Mouse (Mus musculus): ENCODE measurements around the gene Eml4. TPM values are rescaled to one million over a fixed set of nuclear protein-coding genes. Genes with fewer than 3 reads are reported as not detected.

Gene Eml4
- total and polyA plus RNA-seq, 3 experiments = 38.2 to 75.6 (median 60.1) TPM

GRCm38 (mm10) chr17:83394013-83394412 is 43.3 kb downstream of the Eml4 start:
- DNase-seq (ENCODE audit: extremely low read depth) = no peak
- no peak overlapping the region for H3K9ac ChIP-seq (ENCODE audit: insufficient read depth, low read depth)

GRCm38 (mm10) chr17:83397571-83398100 is 46.9 kb downstream of the Eml4 start:
- Histone ChIP-seq H3K36me3 (replicated peaks in 1 of 2; ENCODE audit: control insufficient read depth in 1 of 2, insufficient read depth in 1 of 2, low read length in 1 of 2) (peaks cover 2 to 9% of the 10 kb centered on the region in 2 experiments), H3K9me3 (replicated peaks; ENCODE audit: low read length) (no peaks in the 10 kb centered on the region), H3K4me1 (ENCODE audit: control insufficient read depth in 1 of 2, insufficient read depth in 2 of 2) (peaks cover 9 to 72% of the 10 kb centered on the region in 2 experiments), H3K79me2 (replicated peaks; ENCODE audit: control insufficient read depth, extremely low read depth, insufficient read depth, poor library complexity, severe bottlenecking) (no peaks in the 10 kb centered on the region; the same call in none of the 2 replicates), H3K27ac (ENCODE audit: insufficient read depth, low read depth) (peak overlapping the region; percentile 97), H3K4me2 (ENCODE audit: insufficient read depth, low read depth, poor library complexity, severe bottlenecking) (peak overlapping the region; percentile 78), H3K9ac (ENCODE audit: insufficient read depth, low read depth) (peak overlapping the region; percentile 85), H3K4me3 (replicated peaks in 1 of 3; ENCODE audit: low read depth in 2 of 3, low read length in 2 of 3, poor library complexity in 1 of 3) (peak overlapping the region; percentile 13 to 22 (median 13)), H3K27me3 (replicated peaks) (no peaks in the 10 kb centered on the region)
- in situ Hi-C loops (cut with MboI; ENCODE audit: low pct_ligation_motif_present, low pct_unique_long_range_greater_than_20kb, low sequenced_read_pairs) (no loop called here), dilution Hi-C loops (cut with MboI; ENCODE audit: extremely low pct_ligation_motif_present, extremely low pct_unique_long_range_greater_than_20kb, low sequenced_read_pairs) (no loop called here)
- no peak for TF ChIP-seq E2F4 (IDR thresholded peaks at IDR 0.05; ENCODE audit: insufficient replicate concordance, low read depth, low read length)
- TF ChIP-seq ELF1 (IDR thresholded peaks at IDR 0.05; ENCODE audit: low read depth, low read length) = peak; percentile 71
- TF ChIP-seq HCFC1 (IDR thresholded peaks at IDR 0.05; ENCODE audit: low read depth, low read length) = peak; percentile 46
- no peak for TF ChIP-seq UBTF (IDR thresholded peaks at IDR 0.05; ENCODE audit: low read depth, low read length)
- peak; percentile 72; the same call in 1 of the 2 replicates for TF ChIP-seq MAX (IDR thresholded peaks at IDR 0.05; ENCODE audit: low read length)
- no peak for TF ChIP-seq JUND (conservative IDR thresholded peaks at IDR 0.05; ENCODE audit: low read depth, low read length)
- no peak for TF ChIP-seq JUN (IDR thresholded peaks at IDR 0.05; ENCODE audit: insufficient read depth, low read depth, low read length)
- TF ChIP-seq USF2 (conservative IDR thresholded peaks at IDR 0.05; ENCODE audit: low read depth, low read length) = no peak
- TF ChIP-seq CHD1 (IDR thresholded peaks at IDR 0.05; ENCODE audit: low read depth, low read length) = 0 out of 2 replicates have a peak, but pooled peaks have one; percentile 81
- peak; percentile 55 for TF ChIP-seq ETS1 (conservative IDR thresholded peaks at IDR 0.05; ENCODE audit: low read depth, low read length)
- no peak for TF ChIP-seq ZKSCAN1 (IDR thresholded peaks at IDR 0.05; ENCODE audit: borderline replicate concordance, low read depth, low read length)
- no peak for TF ChIP-seq PAX5 (IDR thresholded peaks at IDR 0.05; ENCODE audit: low read length)
- no peak for TF ChIP-seq CTCF (conservative IDR thresholded peaks at IDR 0.05 in 1 of 2, IDR thresholded peaks at IDR 0.05 in 1 of 2; ENCODE audit: low read depth in 2 of 2, low read length in 2 of 2)
- TF ChIP-seq POLR2A (IDR thresholded peaks at IDR 0.05; ENCODE audit: low read depth, low read length) = peak; percentile 51; the same call in 1 of the 2 replicates
- 0 out of 2 replicates have a peak, but pooled peaks have one; percentile 24 for TF ChIP-seq TBP (conservative IDR thresholded peaks at IDR 0.05; ENCODE audit: low read depth, low read length)
- TF ChIP-seq ZNF384 (IDR thresholded peaks at IDR 0.05; ENCODE audit: low read depth, low read length) = no peak
- peak; percentile 53; the same call in 1 of the 2 replicates for TF ChIP-seq TCF12 (IDR thresholded peaks at IDR 0.05; ENCODE audit: low read depth, low read length)
- 0 out of 2 replicates have a peak, but pooled peaks have one; percentile 15 for TF ChIP-seq BHLHE40 (IDR thresholded peaks at IDR 0.05; ENCODE audit: low read depth, low read length)
- peak; percentile 23; the same call in 1 of the 2 replicates for TF ChIP-seq CHD2 (IDR thresholded peaks at IDR 0.05; ENCODE audit: low read length)
- no peak for TF ChIP-seq RCOR1 (conservative IDR thresholded peaks at IDR 0.05; ENCODE audit: low read depth, low read length)
- no peak for TF ChIP-seq USF1 (IDR thresholded peaks at IDR 0.05; ENCODE audit: low read depth, low read length)
- TF ChIP-seq SIN3A (IDR thresholded peaks at IDR 0.05; ENCODE audit: low read length) = peak; percentile 85
- no peak; the same call in 1 of the 2 replicates for TF ChIP-seq MYC (IDR thresholded peaks at IDR 0.05; ENCODE audit: low read depth, low read length)
- TF ChIP-seq MEF2A (IDR thresholded peaks at IDR 0.05; ENCODE audit: borderline replicate concordance, low read depth, low read length) = peak; percentile 36; the same call in 1 of the 2 replicates
- no peak for TF ChIP-seq IRF4 (IDR thresholded peaks at IDR 0.05; ENCODE audit: low read depth, low read length)
- TF ChIP-seq MAFK (IDR thresholded peaks at IDR 0.05; ENCODE audit: insufficient replicate concordance, low read length) = no peak
- no peak for TF ChIP-seq GABPA (IDR thresholded peaks at IDR 0.05; ENCODE audit: insufficient replicate concordance, low read depth, low read length)
- no peak for TF ChIP-seq NELFE (IDR thresholded peaks at IDR 0.05; ENCODE audit: low read depth, low read length)
- DNase-seq (ENCODE audit: extremely low read depth) = peak; percentile 82

More at GRCm38 (mm10) chr17:83394013-83394412, 43.3 kb downstream of the Eml4 start:
- peaks cover 9 to 80% of the 10 kb centered on the region in 2 experiments for H3K4me1 ChIP-seq (ENCODE audit: control insufficient read depth in 1 of 2, insufficient read depth in 2 of 2)
- in situ Hi-C loops (cut with MboI; ENCODE audit: low pct_ligation_motif_present, low pct_unique_long_range_greater_than_20kb, low sequenced_read_pairs) = no loop called here
- H3K36me3 ChIP-seq (replicated peaks in 1 of 2; ENCODE audit: control insufficient read depth in 1 of 2, insufficient read depth in 1 of 2, low read length in 1 of 2) = peaks cover 0 to 4% of the 10 kb centered on the region in 2 experiments
- dilution Hi-C loops (cut with MboI; ENCODE audit: extremely low pct_ligation_motif_present, extremely low pct_unique_long_range_greater_than_20kb, low sequenced_read_pairs) = no loop called here
- H3K79me2 ChIP-seq (replicated peaks; ENCODE audit: control insufficient read depth, extremely low read depth, insufficient read depth, poor library complexity, severe bottlenecking) = peaks cover 8% of the 10 kb centered on the region
- H3K4me2 ChIP-seq (ENCODE audit: insufficient read depth, low read depth, poor library complexity, severe bottlenecking) = no peak overlapping the region
- no peak overlapping the region for H3K4me3 ChIP-seq (replicated peaks in 1 of 3; ENCODE audit: low read depth in 2 of 3, low read length in 2 of 3, poor library complexity in 1 of 3)
- H3K9me3 ChIP-seq (replicated peaks; ENCODE audit: low read length) = no peaks in the 10 kb centered on the region
- TF ChIP-seq NELFE (IDR thresholded peaks at IDR 0.05; ENCODE audit: low read depth, low read length) (no peak), CTCF (conservative IDR thresholded peaks at IDR 0.05 in 1 of 2, IDR thresholded peaks at IDR 0.05 in 1 of 2; ENCODE audit: low read depth in 2 of 2, low read length in 2 of 2) (no peak)
- no peaks in the 10 kb centered on the region for H3K27me3 ChIP-seq (replicated peaks)
- no peak overlapping the region for H3K27ac ChIP-seq (ENCODE audit: insufficient read depth, low read depth)
